Mouse (Mus musculus) stomach, embryonic 14.5 days (tissue): ENCODE data around the gene Irgm1. TPM values are rescaled to one million over a fixed set of nuclear protein-coding genes. Genes with fewer than 3 reads are reported as not detected.
"Not testable (repeated sequence)": the region's sequence is repeated elsewhere in the genome, so short reads cannot be mapped to it uniquely, and the experiment has no call there.

Experiments used
- ATAC-seq: fragments of 200-750 bp; cut with Nextera tagmentation; 2 replicates; pipeline ENCODE4 v1.8.0; 2017; ENCODE audit warnings: low read depth, moderate TSS enrichment; ENCODE audit not compliant: insufficient number of reproducible peaks, insufficient read depth, low FRiP score
- H3K27ac ChIP-seq: fragments of 300-500 bp; sonication (generic); 2 replicates; pipeline ENCODE4 v1.5.1; 2014; ENCODE audit warnings: mild to moderate bottlenecking, low read length, moderate library complexity, mixed read lengths
- H3K27me3 ChIP-seq: fragments of 300-500 bp; sonication (generic); 2 replicates; pipeline ENCODE4 v1.6.1; 2014; ENCODE audit warnings: low read length, control low read depth, mixed read lengths; ENCODE audit not compliant: control insufficient read depth, insufficient read depth
- H3K36me3 ChIP-seq: fragments of 300-500 bp; sonication (generic); 2 replicates; pipeline ENCODE4 v1.6.1; 2014; ENCODE audit warnings: mild to moderate bottlenecking, control low read depth, low read length, moderate library complexity, mixed read lengths; ENCODE audit not compliant: control insufficient read depth, insufficient read depth
- H3K4me1 ChIP-seq: fragments of 300-500 bp; sonication (generic); 2 replicates; pipeline ENCODE4 v1.6.1; 2014; ENCODE audit warnings: low read length, control low read depth, mixed read lengths; ENCODE audit not compliant: control insufficient read depth, insufficient read depth
- H3K4me2 ChIP-seq: fragments of 300-500 bp; sonication (generic); replicated peaks from 2 replicates; pipeline ENCODE4 v1.6.1; 2014; ENCODE audit warnings: low read depth, low read length, control low read depth
- H3K4me3 ChIP-seq: fragments of 300-500 bp; sonication (generic); 2 replicates; pipeline ENCODE4 v1.5.1; 2014; ENCODE audit warnings: low read depth, low read length, control low read depth
- H3K9ac ChIP-seq: fragments of 300-500 bp; sonication (generic); replicated peaks from 2 replicates; pipeline ENCODE4 v1.6.1; 2014; ENCODE audit warnings: low read depth, mild to moderate bottlenecking, control low read depth, low read length, moderate library complexity, mixed read lengths
- H3K9me3 ChIP-seq: fragments of 300-500 bp; sonication (generic); 2 replicates; pipeline ENCODE4 v1.6.1; 2016; ENCODE audit warnings: low read depth, low read length, control low read depth; ENCODE audit not compliant: control insufficient read depth
- WGBS: fragments of 180-500 bp; shearing (Covaris S2); extraction: QIAGEN DNeasy Blood & Tissue Kit; methylation state at CpG from one replicate; pipeline ENCODE4 v1.1.7; 2014; 5-methylcytosine and 5-hydroxymethylcytosine counted together
- polyA plus RNA-seq: library from polyadenylated mRNA; unstranded; fragments of >200 nt; fragmentation: Nextera tagmentation; extraction: Ambion mirVana; gene quantifications from 2 replicates; pipeline ENCODE4 v1.2.1, GENCODE M21; 2014

Gene Irgm1
- polyA plus RNA-seq, 1 experiment from 2014 or later = 13.2 TPM

DNA sequence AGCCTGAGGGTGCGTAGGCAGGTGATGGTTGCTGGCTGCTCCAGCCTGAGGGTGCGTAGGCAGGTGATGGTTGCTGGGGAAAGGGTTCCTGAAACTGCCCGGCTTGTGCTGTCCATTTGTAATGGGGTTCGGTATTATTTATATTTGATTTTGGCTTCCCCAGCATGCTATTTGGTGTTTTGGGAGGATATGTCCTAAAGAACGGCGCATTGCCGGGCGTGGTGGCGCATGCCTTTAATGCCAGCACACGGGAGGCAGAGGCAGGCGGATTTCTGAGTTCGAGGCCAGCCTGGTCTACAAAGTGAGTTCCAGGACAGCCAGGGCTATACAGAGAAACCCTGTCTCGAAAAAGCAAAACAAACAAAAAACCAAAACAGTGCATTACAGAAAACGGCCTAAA lies 50.2 kb downstream of the Irgm1 start:
- H3K9ac ChIP-seq, H3K9me3 ChIP-seq, H3K27me3 ChIP-seq, H3K4me2 ChIP-seq, H3K36me3 ChIP-seq, H3K27ac ChIP-seq, H3K4me3 ChIP-seq, ATAC-seq, H3K4me1 ChIP-seq: not testable (repeated sequence)
- 85% methylated on average over 14 of the region's 14 CpGs for WGBS

DNA sequence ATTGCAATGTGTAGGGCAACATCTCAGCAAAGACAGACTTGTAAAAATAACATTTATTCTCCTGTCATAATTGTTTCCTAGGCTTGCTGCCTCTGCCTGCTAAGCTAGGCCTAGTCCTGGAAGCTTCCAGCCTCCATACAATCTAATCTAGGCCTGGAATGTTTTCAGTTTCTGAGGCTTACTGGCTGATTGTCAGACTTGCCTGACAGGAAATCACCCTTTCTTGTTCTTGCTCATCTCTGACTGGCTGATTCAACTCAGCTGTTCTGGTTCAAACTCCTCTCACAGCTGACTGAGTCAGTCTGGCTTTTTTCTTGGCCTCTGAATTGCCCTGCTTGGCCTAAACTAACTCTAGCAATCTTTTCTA lies 51.2 kb downstream of the Irgm1 start:
- peaks cover 3% of the 10 kb centered on the region; the same call in 1 of the 2 replicates for H3K36me3 ChIP-seq
- no peak overlapping the region for H3K9ac ChIP-seq
- H3K4me2 ChIP-seq = no peak overlapping the region
- ATAC-seq = no peak
- peaks cover 18% of the 10 kb centered on the region; the same call in 1 of the 2 replicates for H3K4me1 ChIP-seq
- H3K27ac ChIP-seq = no peak overlapping the region; the same call in 1 of the 2 replicates
- no peaks in the 10 kb centered on the region for H3K27me3 ChIP-seq
- no peaks in the 10 kb centered on the region for H3K9me3 ChIP-seq
- H3K4me3 ChIP-seq = no peak overlapping the region

DNA sequence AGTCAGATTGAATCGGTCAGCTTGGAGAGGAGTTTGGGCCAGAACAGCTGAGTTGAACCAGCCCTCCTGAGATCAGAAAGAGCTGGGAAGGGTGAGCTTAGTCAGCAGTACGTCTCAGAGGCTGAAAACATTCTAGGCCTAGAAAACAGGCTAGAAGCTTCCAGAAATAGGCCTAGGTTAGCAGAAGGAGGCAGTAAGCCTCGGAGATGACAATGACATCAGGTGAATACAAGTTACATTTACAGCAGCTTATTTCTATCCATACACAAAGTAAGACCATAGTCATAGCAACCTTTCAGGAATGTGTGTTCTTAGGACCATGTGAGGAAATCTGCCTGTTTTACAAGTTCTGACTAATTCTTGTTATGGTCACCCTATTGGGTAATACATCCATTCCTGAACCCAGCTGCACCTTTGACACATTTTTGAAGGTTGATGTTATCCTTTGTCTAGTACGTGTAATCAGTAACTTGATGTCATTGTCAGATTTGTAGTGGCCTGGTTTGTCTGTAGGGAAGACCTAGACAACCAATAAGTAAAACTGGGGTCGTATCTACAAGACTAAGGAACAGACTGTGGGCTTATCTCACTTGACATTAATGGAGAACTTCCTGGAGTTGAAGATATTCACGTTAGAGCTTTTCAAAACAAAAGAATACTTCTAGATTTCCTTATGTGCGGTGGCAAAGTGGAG lies 51.7 kb downstream of the Irgm1 start:
- Histone ChIP-seq H3K27ac (no peak overlapping the region; the same call in 1 of the 2 replicates), H3K27me3 (no peaks in the 10 kb centered on the region), H3K36me3 (peaks cover 5% of the 10 kb centered on the region; the same call in 1 of the 2 replicates), H3K4me1 (peaks cover 20% of the 10 kb centered on the region; the same call in 1 of the 2 replicates), H3K9me3 (no peaks in the 10 kb centered on the region), H3K4me3 (no peak overlapping the region), H3K9ac (no peak overlapping the region), H3K4me2 (no peak overlapping the region)
- no peak for ATAC-seq
- 65% methylated on average over 7 of the region's 7 CpGs for WGBS

DNA sequence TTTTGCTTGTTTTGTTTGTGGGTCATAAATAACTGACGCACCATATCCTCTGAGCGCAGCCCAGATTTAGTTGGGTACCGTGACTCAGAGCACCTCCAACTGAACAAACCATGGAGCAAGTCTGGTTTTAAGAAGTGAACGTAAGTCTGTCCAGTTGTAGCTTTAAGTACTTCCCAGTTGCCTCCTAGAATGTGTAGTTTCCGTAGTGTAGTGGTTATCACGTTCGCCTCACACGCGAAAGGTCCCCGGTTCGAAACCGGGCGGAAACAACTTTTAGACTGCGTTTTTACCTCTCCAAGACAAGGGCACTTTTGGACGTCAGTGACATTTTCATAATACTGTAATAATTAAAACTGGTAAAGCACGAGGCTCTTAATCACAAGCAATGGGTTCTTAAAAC lies 53.1 kb downstream of the Irgm1 start:
- Histone ChIP-seq H3K4me1 (peaks cover 15% of the 10 kb centered on the region; the same call in 1 of the 2 replicates), H3K9ac (no peak overlapping the region), H3K27me3 (no peaks in the 10 kb centered on the region), H3K9me3 (no peaks in the 10 kb centered on the region), H3K36me3 (peaks cover 6% of the 10 kb centered on the region), H3K4me3 (peak overlapping the region; percentile 74), H3K4me2 (peak overlapping the region; percentile 85), H3K27ac (no peak overlapping the region)
- ATAC-seq = peak; percentile 8; the same call in 1 of the 2 replicates
- 1% methylated on average over 16 of the region's 16 CpGs for WGBS

DNA sequence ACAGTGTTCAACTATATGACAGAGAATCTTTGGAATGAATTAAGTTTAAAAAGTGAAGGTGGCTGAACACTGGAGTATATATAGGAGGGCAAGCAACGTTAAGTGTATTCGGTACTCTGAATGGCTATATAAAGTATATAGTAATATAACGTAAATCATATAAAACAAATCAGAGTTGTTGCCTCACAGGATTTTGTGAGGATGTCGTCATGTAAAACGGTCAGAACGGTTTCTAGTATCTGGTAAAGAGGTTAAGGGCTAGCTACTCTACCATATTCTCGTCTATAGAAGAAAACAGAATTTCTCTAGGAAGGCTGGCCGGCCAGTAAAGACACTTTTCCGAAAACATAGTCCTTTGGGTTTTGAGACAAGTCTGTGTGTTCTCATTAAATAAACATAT lies 53.7 kb downstream of the Irgm1 start:
- H3K4me2 ChIP-seq = peak overlapping the region; percentile 85
- 7% methylated on average over 9 of the region's 9 CpGs for WGBS
- H3K27ac ChIP-seq = peak overlapping the region; percentile 85; the same call in 1 of the 2 replicates
- H3K9ac ChIP-seq = peak overlapping the region; percentile 31; the same call in 1 of the 2 replicates
- no peaks in the 10 kb centered on the region for H3K9me3 ChIP-seq
- peaks cover 15% of the 10 kb centered on the region; the same call in 1 of the 2 replicates for H3K4me1 ChIP-seq
- H3K27me3 ChIP-seq = no peaks in the 10 kb centered on the region
- no peak for ATAC-seq
- H3K36me3 ChIP-seq = peaks cover 11% of the 10 kb centered on the region
- H3K4me3 ChIP-seq = peak overlapping the region; percentile 74

DNA sequence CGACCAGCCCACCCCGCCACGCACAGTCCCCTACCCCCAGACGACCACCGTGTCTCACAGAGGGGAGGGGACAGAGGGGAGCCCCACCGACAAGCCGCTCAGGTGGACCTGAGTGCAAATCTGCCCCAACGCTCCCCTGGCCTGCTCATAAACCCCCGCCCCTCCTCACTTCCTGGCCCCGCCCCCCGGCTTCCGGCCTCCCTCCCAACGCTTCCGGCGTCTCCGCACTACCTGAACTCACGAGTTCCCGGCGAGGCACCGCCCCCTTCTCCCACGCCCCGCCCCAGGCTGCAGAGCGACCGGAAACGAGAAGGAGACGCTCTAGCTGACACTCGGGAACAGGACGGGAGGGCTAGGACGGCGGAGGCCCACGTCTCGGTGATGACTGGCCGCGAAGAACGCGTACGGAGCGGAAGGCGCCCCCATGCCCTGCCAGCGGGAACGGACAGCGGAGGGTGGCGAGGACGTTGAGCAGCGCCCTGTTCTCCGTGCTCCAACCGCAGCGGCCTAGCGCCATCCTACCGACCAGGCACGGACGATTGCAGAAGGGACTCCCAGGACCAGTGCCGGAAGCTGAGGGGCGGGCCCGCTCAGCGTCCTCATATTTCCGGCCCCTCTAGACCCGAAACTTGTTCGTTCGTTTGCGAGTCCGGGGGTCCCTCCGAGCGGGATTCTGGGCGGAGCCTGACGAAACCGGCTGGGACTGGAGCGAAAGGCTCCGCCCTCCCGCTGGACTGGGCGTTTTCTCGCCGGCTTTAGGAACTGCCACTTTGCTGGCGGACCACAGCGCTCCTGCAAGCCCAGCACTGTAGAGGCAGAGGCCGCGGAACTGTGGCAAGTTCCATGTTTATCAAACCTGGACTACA lies 54.5 kb downstream of the Irgm1 start, which contains the start of gene Trim41:
Gene Trim41 (minus strand): TSS at position 554 of the 866 bp plus-strand sequence.
- no peaks in the 10 kb centered on the region for H3K27me3 ChIP-seq
- H3K4me3 ChIP-seq = peak within 1 kb of the TSS; percentile 74
- H3K9me3 ChIP-seq = no peaks in the 10 kb centered on the region
- peak within 1 kb of the TSS; percentile 92 for H3K9ac ChIP-seq
- under 1% methylated on average over 76 of the region's 77 CpGs for whole genome bisulfite sequencing
- H3K36me3 ChIP-seq = peaks cover 19% of the 10 kb centered on the region
- ATAC-seq = peak; percentile 96
- H3K4me1 ChIP-seq = peaks cover 15% of the 10 kb centered on the region; the same call in 1 of the 2 replicates
- peak within 1 kb of the TSS; percentile 85 for H3K4me2 ChIP-seq
- H3K27ac ChIP-seq = peak within 1 kb of the TSS; percentile 85

DNA sequence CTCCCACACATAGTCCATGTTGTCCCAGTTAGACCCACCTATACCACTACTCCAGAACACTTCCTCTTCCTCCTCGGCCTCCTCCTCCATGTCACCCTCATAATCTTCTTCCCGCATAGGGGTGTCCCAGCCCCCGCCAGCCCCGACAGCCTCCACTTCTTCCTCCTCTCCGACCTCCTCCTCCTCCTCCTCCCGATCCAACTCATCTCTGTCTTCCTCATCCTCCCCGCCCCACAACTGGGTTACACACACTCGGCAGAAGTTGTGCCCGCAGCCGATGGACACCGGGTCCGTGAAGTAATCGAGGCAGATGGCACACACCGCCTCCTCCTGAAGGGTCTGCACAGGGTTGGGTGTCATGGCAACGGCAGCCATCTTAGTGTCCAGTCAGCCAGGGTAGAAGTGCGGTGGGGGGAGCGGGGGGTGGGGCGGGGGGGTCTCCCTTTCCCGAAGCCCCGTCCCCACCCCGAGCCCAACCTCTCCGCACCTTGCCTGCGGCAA lies 55.2 kb downstream of the Irgm1 start:
- 2% methylated on average over 23 of the region's 23 CpGs for WGBS
- Histone ChIP-seq H3K4me1 (peaks cover 15% of the 10 kb centered on the region; the same call in 1 of the 2 replicates), H3K9me3 (no peaks in the 10 kb centered on the region), H3K4me3 (peak overlapping the region; percentile 74), H3K27ac (peak overlapping the region; percentile 59; the same call in 1 of the 2 replicates), H3K9ac (peak overlapping the region; percentile 92), H3K4me2 (peak overlapping the region; percentile 68), H3K36me3 (peaks cover 26% of the 10 kb centered on the region), H3K27me3 (no peaks in the 10 kb centered on the region)
- ATAC-seq = peak; percentile 34

DNA sequence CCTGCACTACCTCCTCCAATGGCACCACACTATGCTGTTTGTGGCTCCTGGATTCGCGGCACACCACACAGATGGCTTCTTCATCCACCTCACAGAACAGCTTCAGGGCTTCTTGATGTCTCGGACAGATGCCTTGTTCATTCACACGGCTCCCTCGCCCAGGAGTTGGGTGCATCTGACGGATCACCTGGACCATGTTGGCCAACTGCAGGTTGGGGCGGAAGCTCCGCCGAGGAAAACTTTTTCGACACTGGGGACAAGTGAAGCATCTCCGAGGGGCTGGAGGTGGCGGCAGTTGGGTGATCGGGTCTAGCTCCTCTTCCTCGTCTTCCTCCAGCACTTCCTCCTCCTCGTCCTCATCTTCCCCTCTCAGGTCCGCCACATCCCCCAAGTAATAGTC lies 55.6 kb downstream of the Irgm1 start:
- peak overlapping the region; percentile 92; the same call in 1 of the 2 replicates for H3K9ac ChIP-seq
- H3K4me3 ChIP-seq = peak overlapping the region; percentile 74
- 74% methylated on average over 15 of the region's 16 CpGs for WGBS
- no peaks in the 10 kb centered on the region for H3K27me3 ChIP-seq
- no peaks in the 10 kb centered on the region for H3K9me3 ChIP-seq
- H3K36me3 ChIP-seq = peaks cover 31% of the 10 kb centered on the region
- H3K4me2 ChIP-seq = peak overlapping the region; percentile 68
- no peak for ATAC-seq
- H3K4me1 ChIP-seq = peaks cover 15% of the 10 kb centered on the region; the same call in 1 of the 2 replicates
- no peak overlapping the region for H3K27ac ChIP-seq
